Mouse (Mus musculus) fibroblast of lung, adult 2 months (primary cell): ENCODE data around the gene H2-DMb1.

ENCODE experiments used
- DNase-seq: peaks from one replicate; pipeline ENCODE4 v3.0.0-alpha.2; 2011; ENCODE audit warnings: low read depth

Gene H2-DMb1

GRCm38 (mm10) chr17:34144960-34145371 lies 7.9 kb upstream of the H2-DMb1 start:
- DNase-seq: no peak

GRCm38 (mm10) chr17:34155534-34155933 lies 2.7 kb downstream of the H2-DMb1 start:
- no peak for DNase-seq

- DNase-seq: no peak
Observed at GRCm38 (mm10) chr17:34164202-34164895, 11.5 kb downstream of the H2-DMb1 start.

- DNase-seq: no peak
Observed at GRCm38 (mm10) chr17:34165033-34165730, 12.3 kb downstream of the H2-DMb1 start.

- DNase-seq: peak; percentile 19
Observed at GRCm38 (mm10) chr17:34169279-34169678, 16.4 kb downstream of the H2-DMb1 start.

GRCm38 (mm10) chr17:34170487-34170876 lies 17.6 kb downstream of the H2-DMb1 start:
- no peak for DNase-seq

- peak; percentile 47 for DNase-seq
Observed at GRCm38 (mm10) chr17:34170877-34171498, 18.1 kb downstream of the H2-DMb1 start.

- DNase-seq: no peak
Observed at GRCm38 (mm10) chr17:34172528-34172927, 19.7 kb downstream of the H2-DMb1 start.

GRCm38 (mm10) chr17:34174075-34174474 lies 21.2 kb downstream of the H2-DMb1 start:
- DNase-seq: no peak

GRCm38 (mm10) chr17:34177179-34177578 lies 24.3 kb downstream of the H2-DMb1 start:
- DNase-seq: no peak

GRCm38 (mm10) chr17:34179019-34179418 lies 26.1 kb downstream of the H2-DMb1 start:
- no peak for DNase-seq

- no peak for DNase-seq
Observed at GRCm38 (mm10) chr17:34179913-34180859, 27.3 kb downstream of the H2-DMb1 start.

- DNase-seq: no peak
Observed at GRCm38 (mm10) chr17:34183564-34184219, 30.8 kb downstream of the H2-DMb1 start.

- no peak for DNase-seq
Observed at GRCm38 (mm10) chr17:34185526-34185925, 32.7 kb downstream of the H2-DMb1 start.

GRCm38 (mm10) chr17:34186885-34187260 lies 34.0 kb downstream of the H2-DMb1 start:
- no peak for DNase-seq

GRCm38 (mm10) chr17:34187261-34187916 lies 34.5 kb downstream of the H2-DMb1 start, which contains the start of the genes Tap1 and Psmb9:
Gene Tap1, plus strand, starts transcription at chr17:34187553.
Gene Psmb9, minus strand, starts transcription at chr17:34187764.
- peak; percentile 94 for DNase-seq

GRCm38 (mm10) chr17:34188010-34188409 lies 35.1 kb downstream of the H2-DMb1 start:
- no peak for DNase-seq

- DNase-seq: no peak
Observed at GRCm38 (mm10) chr17:34188986-34189385, 36.1 kb downstream of the H2-DMb1 start.

GRCm38 (mm10) chr17:34192852-34193251 lies 40.0 kb downstream of the H2-DMb1 start:
- no peak for DNase-seq

GRCm38 (mm10) chr17:34193468-34193867 lies 40.6 kb downstream of the H2-DMb1 start:
- DNase-seq: no peak

- DNase-seq: no peak
Observed at GRCm38 (mm10) chr17:34194723-34195122, 41.9 kb downstream of the H2-DMb1 start.
